Mouse (Mus musculus) lung, postnatal 0 days (tissue): ENCODE measurements at regions not wholly inside any gene's neighbourhood (a gene's known extent, or its start where the extent isn't known, plus 50 kb on each side); places are given as distances from the start of the nearest gene placed in this dataset.

ENCODE experiments used
- CTCF ChIP-seq: IDR thresholded peaks from 2 replicates; pipeline ENCODE4 v1.5.1; 2016; ENCODE audit warnings: antibody characterized with exemption, mild to moderate bottlenecking
- EP300 ChIP-seq: IDR thresholded peaks from 2 replicates; pipeline ENCODE4 v1.6.1; 2016; ENCODE audit warnings: antibody characterized with exemption, mild to moderate bottlenecking, control low read depth

DNA sequence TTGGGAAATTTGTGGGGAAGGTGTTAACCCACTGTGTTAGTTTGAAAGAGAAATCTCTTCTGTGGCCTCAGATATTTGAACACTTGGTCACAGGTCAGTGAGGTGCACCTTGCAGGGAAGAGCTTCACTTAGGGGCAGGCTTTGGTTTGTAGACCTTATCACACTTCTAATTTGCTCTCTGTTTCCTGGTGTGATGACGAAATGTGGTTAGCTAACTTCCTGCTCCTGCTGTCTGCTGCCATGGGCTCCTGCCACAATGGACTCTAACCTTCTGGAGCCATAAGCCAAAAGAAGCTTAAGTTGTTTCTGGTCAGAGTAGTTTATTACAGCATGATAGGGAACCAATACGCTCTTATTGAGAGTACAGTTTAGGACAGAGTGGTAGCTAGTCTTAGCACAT lies 174.8 kb upstream of the Lcorl start:
- no peak for TF ChIP-seq EP300
- no peak for TF ChIP-seq CTCF
